Mouse (Mus musculus): ENCODE data around the gene Nfatc4.

Nfatc4 gene

GRCm38 (mm10) chr14:55822435-55822990 is 431 bp upstream of the Nfatc4 start:
- peak; percentile 91 for DNase-seq (ENCODE audit: low spot score)

- peak; percentile 72 for DNase-seq (ENCODE audit: low spot score)
Measured at GRCm38 (mm10) chr14:55824001-55824480, 1.1 kb downstream of the Nfatc4 start.

- peak; percentile 69 for DNase-seq (ENCODE audit: low spot score)
Measured at GRCm38 (mm10) chr14:55824481-55825215, 1.7 kb downstream of the Nfatc4 start.

DNA sequence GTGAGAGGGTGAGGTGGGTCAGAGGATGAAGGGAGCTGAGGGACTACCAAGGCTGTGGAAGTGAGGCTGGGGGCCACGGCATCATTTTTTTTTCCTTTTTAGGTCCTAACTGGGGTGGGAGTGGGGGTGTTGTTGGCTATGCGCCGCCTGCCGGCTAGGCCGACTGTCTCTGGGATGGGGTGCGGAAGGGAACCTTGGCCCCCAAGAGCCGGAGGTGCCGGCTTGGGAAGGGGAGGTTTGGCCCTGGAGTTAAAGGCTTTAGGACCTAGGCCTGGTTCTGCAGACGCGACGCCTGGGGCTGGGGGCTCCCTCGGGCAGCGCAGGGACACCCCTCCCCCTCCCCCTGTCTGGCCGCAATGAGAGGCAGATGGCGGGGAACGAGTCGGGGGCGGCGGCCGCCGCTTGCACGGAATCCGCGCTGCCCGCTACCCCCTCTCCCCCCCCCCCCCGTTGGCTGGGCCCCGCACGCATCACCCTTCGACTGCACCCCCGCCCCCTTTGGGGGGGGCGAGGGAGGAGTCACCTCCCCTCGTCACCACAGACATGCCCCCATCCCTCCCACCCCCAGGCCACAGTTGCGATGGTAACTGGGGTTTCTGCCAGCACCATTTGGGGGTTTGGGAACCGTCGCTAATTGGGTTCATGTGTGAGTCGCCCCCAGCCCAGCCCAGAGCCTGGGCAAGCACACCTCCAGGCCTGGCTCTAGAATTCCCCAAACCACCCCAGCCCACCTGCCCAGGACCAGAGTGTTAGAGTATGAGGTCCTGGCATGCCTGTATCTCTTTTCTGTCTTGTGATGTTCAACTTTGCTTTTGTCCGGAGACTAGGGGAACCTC is 2.5 kb downstream of the Nfatc4 start:
- peak; percentile 69 for DNase-seq (ENCODE audit: low spot score)

- no peak for DNase-seq (ENCODE audit: low spot score)
Measured at GRCm38 (mm10) chr14:55826142-55826541, 3.2 kb downstream of the Nfatc4 start.

DNA sequence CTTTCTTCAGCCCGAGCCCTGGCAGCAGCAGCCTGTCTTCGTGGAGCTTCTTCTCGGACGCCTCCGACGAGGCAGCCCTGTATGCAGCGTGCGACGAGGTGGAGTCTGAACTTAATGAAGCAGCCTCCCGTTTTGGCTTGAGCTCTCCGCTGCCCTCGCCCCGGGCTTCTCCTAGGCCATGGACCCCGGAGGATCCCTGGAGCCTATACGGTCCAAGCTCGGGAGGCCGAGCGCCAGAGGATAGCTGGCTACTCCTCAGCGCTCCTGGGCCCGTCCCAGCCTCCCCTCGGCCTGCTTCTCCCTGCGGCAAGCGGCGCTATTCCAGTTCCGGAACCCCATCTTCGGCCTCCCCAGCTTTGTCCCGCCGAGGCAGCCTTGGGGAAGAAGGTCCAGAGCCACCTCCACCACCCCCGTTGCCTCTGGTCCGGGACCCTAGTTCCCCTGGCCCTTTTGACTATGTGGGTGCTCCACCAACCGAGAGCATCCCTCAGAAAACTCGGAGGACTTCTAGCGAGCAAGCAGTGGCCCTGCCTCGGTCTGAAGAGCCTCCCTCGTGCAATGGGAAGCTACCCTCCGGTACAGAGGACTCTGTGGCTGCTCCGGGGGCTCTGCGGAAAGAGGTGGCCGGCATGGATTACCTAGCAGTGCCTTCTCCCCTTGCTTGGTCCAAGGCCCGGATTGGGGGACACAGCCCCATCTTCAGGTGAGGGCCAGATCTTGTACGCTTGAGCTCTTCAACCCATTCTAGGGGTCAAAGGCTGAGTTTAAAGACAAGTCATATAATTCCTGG is 3.8 kb downstream of the Nfatc4 start:
- DNase-seq (ENCODE audit: low spot score) = peak; percentile 45

DNA sequence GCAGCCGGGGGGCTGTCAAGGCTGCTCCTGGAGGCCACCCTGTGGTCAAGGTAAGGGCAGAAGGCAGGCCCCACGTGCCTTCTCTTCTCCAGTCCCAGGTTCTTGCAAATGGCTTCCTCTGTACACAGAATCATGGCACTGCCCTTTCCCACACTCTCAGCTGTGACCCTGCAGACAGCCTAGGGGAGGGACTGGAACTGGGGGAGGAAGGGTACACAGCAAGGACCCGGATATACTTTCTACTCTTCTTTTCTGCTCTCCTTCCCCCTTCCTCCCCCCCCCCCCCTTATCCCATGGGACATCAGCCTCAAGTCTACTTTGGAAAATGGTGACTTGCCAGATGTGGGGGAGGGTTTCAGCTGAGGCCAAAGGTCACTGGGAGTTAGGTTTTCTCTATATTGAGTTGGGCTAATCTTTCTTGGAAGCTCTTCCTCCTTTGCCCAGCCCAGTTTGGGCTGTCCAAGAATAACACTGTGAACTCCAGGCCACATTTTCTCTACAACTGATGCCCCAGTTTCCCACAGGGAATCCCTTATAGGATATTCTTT is 5.8 kb downstream of the Nfatc4 start:
- no peak for DNase-seq (ENCODE audit: low spot score)

GRCm38 (mm10) chr14:55829854-55830253 is 6.9 kb downstream of the Nfatc4 start:
- DNase-seq (ENCODE audit: low spot score) = no peak

- no peak for DNase-seq (ENCODE audit: low spot score)
Measured at GRCm38 (mm10) chr14:55830331-55830730, 7.4 kb downstream of the Nfatc4 start.

DNA sequence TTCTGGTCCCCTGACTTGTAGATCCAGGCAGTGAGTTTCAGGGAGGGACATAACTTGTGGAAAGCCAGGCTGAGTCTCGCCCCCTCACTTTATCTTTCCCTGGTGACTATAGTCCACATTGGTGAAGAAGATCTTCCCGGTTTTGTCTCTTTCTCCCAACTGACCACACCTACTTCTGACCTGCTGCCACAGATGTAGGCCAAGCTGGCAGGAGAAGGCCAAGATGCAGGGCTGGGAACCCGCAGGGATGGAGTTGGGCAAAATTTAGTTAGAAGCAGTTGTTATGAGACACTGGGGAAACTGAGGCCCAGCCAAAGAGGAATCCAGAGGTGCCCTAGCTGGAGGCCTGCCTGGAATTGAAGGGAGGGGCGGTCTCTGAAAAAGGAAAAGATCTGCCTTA is 10.2 kb downstream of the Nfatc4 start:
- DNase-seq (ENCODE audit: low spot score) = no peak

GRCm38 (mm10) chr14:55834808-55835533 is 12.0 kb downstream of the Nfatc4 start:
- no peak for DNase-seq (ENCODE audit: low spot score)

- no peak for DNase-seq (ENCODE audit: low spot score)
Measured at GRCm38 (mm10) chr14:55838312-55838711, 15.4 kb downstream of the Nfatc4 start.

- DNase-seq (ENCODE audit: low spot score) = no peak
Measured at GRCm38 (mm10) chr14:55838740-55839139, 15.8 kb downstream of the Nfatc4 start.

DNA sequence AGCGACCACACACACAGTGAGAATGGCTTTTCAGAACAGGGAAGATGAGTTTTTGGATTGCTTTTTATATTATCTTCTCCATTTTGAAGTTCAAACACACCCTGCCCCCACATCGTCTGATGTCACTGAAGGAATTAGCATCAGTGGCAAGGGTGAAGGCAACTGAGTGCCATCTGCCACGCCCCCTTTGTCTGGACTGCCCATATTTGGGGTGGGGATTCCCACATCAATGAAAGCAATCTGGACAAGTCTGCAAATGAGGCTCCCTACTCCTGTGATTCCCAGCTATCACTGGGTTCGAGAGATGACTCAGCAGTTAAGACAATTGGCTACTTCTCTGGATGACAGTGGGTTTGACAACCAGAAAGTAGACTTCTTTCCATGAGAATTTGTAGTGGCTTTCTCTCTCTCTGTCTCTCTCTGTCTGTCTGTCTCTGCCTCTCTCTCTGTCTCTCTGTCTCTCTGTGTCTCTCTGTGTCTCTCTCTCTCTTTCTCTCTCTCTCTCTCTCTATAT is 18.0 kb downstream of the Nfatc4 start:
- no peak for DNase-seq (ENCODE audit: low spot score)

DNA sequence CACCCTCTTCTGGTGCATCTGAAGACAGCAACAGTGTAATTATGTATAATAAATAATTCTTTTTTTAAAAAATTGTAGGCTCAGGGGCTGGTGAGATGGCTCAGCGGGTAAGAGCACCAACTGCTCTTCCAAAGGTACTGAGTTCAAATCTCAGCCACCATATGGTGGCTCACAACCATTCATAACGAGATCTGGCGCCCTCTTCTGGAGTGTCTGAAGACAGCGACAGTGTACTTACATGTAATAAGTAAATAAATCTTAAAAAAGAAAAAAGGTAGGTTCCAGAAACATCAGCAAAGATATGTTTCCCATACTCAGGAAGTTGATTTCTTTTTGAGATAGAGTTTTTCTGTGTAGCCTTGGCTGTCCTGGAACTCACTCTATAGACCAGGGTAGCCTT is 19.9 kb downstream of the Nfatc4 start:
- DNase-seq (ENCODE audit: low spot score) = no peak

- no peak for DNase-seq (ENCODE audit: low spot score)
Measured at GRCm38 (mm10) chr14:55845506-55846294, 22.8 kb downstream of the Nfatc4 start.

- DNase-seq (ENCODE audit: low spot score) = no peak
Measured at GRCm38 (mm10) chr14:55850885-55851284, 27.9 kb downstream of the Nfatc4 start.

- peak; percentile 70 for DNase-seq (ENCODE audit: low spot score)
Measured at GRCm38 (mm10) chr14:55852646-55853551, 30.0 kb downstream of the Nfatc4 start.
